Mouse (Mus musculus): ENCODE measurements around the gene Slc9a5.

Gene Slc9a5

GRCm38 (mm10) chr8:105413391-105413790, 64.7 kb downstream of the Slc9a5 start, which contains the start of the genes Kctd19 and Lrrc36:
TSS of gene Kctd19 (minus strand) at chr8:105413502.
TSS of gene Lrrc36 (plus strand) at chr8:105413571.
- peak; percentile 24 for DNase-seq

GRCm38 (mm10) chr8:105418992-105419391, 70.3 kb downstream of the Slc9a5 start:
- DNase-seq, result no peak
